Mouse (Mus musculus) ES-E14 (cell line): ENCODE results near the gene Sbf2.

Experiments
- CHD2 ChIP-seq: IDR thresholded peaks from 2 replicates; pipeline ENCODE4 v1.6.1; 2014; ENCODE audit warnings: mild to moderate bottlenecking, low read depth, low read length, inconsistent platforms
- HCFC1 ChIP-seq: IDR thresholded peaks from 2 replicates; pipeline ENCODE4 v1.6.1; 2012; ENCODE audit warnings: low read length, inconsistent platforms, borderline replicate concordance; ENCODE audit not compliant: insufficient read depth
- MAFK ChIP-seq: IDR thresholded peaks from 2 replicates; pipeline ENCODE4 v1.6.1; 2014; ENCODE audit warnings: mild to moderate bottlenecking, low read depth, low read length, inconsistent platforms; ENCODE audit not compliant: insufficient read depth
- ZC3H11A ChIP-seq: IDR thresholded peaks from 2 replicates; pipeline ENCODE4 v1.6.1; 2012; ENCODE audit warnings: low read depth, mild to moderate bottlenecking, inconsistent platforms, low read length, borderline replicate concordance
- ZNF384 ChIP-seq: IDR thresholded peaks from 2 replicates; pipeline ENCODE4 v1.6.1; 2012; ENCODE audit warnings: low read depth, low read length, inconsistent platforms

- TF ChIP-seq MAFK (no peak), HCFC1 (no peak), ZC3H11A (no peak), CHD2 (no peak), ZNF384 (no peak)
Observed at GRCm38 (mm10) chr7:110296889-110297603, 317.7 kb downstream of the Sbf2 start.
